Mouse (Mus musculus) spleen, postnatal 0 days (tissue): ENCODE measurements around the gene H2afz. TPM values are rescaled to one million over a fixed set of nuclear protein-coding genes. Genes with fewer than 3 reads are reported as not detected.

Experiments used
- polyA plus RNA-seq: library from polyadenylated mRNA; unstranded; fragments of >200 nt; fragmentation: Nextera tagmentation; extraction: Ambion mirVana; gene quantifications from 2 replicates; pipeline ENCODE4 v1.2.1, GENCODE M21; 2015

H2afz gene
- 1,639 and 1,838 TPM in 2 replicates for polyA plus RNA-seq

GRCm38 (mm10) chr3:137864124-137864987, at the start of gene H2afz:
Gene H2afz, plus strand, starts transcription at chr3:137864487.

GRCm38 (mm10) chr3:137867437-137868093, 3.3 kb downstream of the H2afz start, which contains the start of gene Dnajb14:
Gene Dnajb14, plus strand, starts transcription at chr3:137867675.

Other genes with a start within 250 kb of the H2afz start
- 1.2 and 2.1 TPM in 2 replicates for gene Ddit4l, start 242.9 kb upstream of the H2afz start, polyA plus RNA-seq
- gene Gm21962, start 193.0 kb upstream of the H2afz start, polyA plus RNA-seq, result not detected in 2 replicates
- 6.1 and 7.4 TPM in 2 replicates for gene Dnajb14, start 3.2 kb downstream of the H2afz start, polyA plus RNA-seq
- 69.5 and 76.4 TPM in 2 replicates for gene Lamtor3, start 54.0 kb downstream of the H2afz start, polyA plus RNA-seq
- 24.1 and 28.9 TPM in 2 replicates for gene Dapp1, start 117.1 kb downstream of the H2afz start, polyA plus RNA-seq
- 0.28 and 0.36 TPM in 2 replicates for gene 1110002E22Rik, start 200.6 kb downstream of the H2afz start, polyA plus RNA-seq
- 0.07 and 0.24 TPM in 2 replicates for gene Gm5105, start 202.9 kb downstream of the H2afz start, polyA plus RNA-seq